Mouse (Mus musculus) Muller cell, postnatal 12 days (primary cell): ENCODE results near the gene Fam89b.
"Not testable (repeated sequence)": the region's sequence is repeated elsewhere in the genome, so short reads cannot be mapped to it uniquely, and the experiment has no call there.

Experiments used
- DNase-seq: peaks from one replicate; pipeline ENCODE4 v3.0.0-alpha.2; 2015; ENCODE audit errors: inconsistent ontology term

The Fam89b gene

GRCm38 (mm10) chr19:5711218-5711617 lies 18.2 kb downstream of the Fam89b start:
- peak; percentile 73 for DNase-seq

- DNase-seq, result no peak
These were observed 18.9 kb downstream of the Fam89b start for GRCm38 (mm10) chr19:5710581-5710980.

- no peak for DNase-seq
These were observed 19.4 kb downstream of the Fam89b start for GRCm38 (mm10) chr19:5710068-5710467.

GRCm38 (mm10) chr19:5704801-5705571 lies 24.5 kb downstream of the Fam89b start:
- DNase-seq, result no peak

DNA sequence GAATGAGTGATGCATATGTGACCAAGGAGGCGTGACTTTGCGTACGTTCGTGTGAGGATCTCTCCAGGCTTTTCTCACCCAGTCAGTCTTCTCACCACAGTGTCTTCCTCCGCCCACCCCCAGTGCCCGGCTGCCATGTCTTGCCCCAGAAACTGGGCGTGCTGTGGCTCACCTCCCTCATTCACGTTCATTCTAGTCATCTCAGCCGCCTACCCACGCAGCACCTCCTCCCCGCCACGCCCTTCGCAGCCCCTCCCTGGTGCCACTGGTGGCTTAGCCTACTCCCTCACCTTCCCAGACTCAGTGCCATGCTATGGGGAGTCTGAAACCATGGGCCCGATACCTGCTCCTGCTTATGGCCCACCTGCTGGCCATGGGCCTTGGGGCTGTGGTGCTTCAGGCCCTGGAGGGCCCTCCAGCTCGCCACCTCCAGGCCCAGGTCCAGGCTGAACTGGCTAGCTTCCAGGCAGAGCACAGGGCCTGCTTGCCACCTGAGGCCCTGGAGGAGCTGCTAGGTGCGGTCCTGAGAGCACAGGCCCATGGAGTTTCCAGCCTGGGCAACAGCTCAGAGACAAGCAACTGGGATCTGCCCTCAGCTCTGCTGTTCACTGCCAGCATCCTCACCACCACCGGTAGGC lies 25.2 kb downstream of the Fam89b start, which contains the start of gene Kcnk7:
Kcnk7 (plus strand) TSS at position 205 of the 638 bp plus-strand sequence.
- DNase-seq, result no peak

DNA sequence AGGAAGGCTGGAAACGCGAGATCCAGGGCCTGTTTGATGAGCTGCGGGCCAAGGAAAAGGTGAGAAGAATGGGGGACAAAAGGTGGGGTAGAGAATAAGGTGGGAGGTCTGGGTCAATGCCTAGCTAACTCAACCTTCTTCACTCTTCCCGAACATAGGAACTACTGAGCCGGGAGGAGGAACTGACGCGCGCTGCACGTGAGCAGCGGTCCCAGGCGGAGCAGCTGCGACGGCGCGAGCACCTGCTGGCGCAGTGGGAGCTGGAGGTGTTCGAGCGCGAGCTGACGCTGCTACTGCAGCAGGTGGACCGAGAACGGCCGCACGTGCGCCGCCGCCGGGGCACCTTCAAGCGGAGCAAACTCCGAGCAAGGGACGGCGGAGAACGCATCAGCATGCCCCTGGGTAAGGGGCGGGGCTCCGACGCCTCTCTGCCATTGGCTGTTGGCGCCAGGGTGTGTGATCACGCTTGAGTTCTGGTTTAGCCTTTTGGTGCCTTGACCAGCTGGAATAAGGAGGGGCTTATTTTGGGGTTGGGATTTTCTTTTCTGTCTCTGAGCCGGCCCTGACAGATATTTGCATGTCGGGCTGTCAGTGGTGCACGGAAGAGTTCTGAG lies 33.5 kb downstream of the Fam89b start:
- no peak for DNase-seq

DNA sequence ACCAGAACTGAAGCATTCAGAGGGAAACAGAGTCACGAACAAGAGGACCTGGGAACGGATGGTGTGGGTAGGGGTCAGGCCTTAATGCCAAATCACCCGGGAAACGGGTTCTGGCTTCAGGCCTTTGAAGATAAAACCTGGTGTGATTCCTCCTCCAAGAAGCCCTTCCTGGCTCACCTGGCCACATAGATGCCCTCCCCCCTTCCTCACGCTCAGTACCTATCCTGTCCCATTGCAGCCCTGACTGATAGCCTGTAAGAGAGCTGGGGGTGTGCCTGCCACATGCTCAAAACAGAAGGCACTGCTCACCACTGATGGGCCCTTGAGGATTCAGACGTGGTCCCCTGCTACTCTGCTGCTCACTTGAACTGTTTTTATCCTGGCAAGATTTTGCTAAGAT lies 35.7 kb downstream of the Fam89b start:
- DNase-seq, result no peak

DNA sequence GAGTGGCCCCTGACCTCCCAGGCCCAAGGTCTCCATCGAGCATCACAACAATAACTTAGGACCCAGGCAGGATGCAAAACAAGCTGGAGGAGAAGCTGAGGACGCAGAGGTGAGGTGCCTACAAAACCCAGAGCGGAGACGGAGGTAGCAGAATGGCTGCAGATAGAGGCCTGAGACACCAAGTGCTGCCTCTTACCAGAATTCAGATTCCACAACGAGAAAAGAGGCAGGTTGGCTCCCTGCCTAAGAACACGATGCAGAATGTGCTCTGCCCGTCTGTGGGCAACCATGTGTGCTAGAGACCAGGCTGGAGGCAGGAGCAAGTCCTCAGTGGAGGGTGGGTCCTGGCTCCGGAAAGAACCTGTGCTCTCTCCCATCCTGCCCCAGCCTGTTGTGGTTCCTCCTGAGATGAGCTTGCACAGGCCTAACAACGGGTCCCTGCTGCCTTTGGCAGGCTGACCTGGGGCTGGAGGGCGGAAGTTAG lies 36.5 kb downstream of the Fam89b start:
- peak; percentile 53 for DNase-seq

DNA sequence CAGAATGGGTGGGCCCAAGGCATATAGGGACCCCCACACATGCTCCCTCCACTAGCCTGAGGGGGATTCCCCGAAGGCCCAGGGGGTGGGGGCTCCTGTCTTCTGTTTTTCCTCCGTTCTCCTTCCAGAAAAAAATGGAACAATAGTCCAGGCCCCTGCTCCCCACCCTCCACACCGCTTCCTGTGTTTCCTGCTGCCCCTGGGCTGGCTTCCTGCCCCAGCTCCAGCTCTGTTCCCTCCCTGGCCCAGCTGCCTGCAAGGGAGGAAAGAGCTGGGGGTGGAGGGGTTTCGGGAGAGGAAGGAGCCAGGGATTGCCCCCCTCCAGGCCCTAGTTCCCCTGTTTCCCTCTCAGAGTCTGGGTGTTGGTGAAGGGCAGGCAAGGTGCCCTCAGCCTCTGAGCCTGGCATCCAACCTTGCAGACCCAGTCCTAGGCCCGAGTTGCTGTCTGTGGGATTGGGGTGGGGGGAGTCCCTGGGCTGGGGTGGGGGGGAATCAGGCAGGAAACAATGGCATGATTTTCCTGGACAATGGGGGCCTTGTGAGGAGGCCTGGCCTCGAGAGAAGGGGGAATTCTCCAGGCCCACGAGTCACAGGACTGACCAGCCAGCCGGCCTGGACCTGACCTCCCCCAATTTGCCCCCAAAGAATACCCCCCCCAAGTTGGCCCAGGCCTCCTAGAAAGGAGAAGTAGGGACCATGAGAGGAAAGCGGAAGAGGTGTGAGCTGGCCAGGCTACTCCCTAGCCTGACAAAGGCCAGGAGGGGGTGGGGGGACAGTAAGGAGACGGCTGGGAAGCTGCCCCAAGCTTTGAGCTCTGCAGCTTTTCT lies 37.2 kb downstream of the Fam89b start:
- DNase-seq, result peak; percentile 53

DNA sequence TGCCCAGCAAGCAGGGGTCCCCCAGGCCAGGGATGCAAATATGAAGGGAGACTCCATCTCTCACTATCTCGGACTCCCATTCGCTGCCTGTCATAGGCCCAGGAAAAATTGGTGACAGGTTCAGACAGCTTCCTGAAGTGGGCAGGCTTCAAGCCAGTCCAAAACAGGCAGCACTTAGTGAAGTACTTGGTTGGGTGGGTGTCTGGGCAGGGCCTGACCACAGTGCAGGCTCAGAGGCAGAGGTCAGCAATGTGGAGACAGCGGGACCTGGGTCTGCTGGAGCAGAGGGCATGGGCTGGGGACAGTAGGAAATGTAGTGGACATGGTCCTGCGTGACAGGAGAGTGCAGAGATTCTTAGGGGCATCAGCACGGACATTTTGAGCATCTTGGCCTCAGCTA lies 37.9 kb downstream of the Fam89b start:
- DNase-seq, result no peak

DNA sequence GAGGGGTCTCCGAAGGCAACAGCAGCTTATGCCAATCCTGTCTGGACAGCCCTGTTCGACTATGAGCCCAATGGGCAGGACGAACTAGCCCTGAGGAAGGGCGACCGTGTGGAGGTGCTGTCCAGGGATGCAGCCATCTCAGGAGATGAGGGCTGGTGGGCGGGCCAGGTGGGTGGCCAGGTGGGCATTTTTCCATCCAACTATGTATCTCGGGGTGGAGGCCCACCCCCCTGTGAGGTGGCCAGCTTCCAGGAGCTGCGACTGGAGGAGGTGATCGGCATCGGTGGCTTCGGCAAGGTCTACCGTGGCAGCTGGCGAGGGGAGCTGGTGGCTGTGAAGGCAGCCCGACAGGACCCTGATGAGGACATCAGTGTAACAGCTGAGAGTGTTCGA lies 39.1 kb downstream of the Fam89b start:
- no peak for DNase-seq

- peak; percentile 94 for DNase-seq
These were observed 39.7 kb downstream of the Fam89b start for GRCm38 (mm10) chr19:5689565-5690342.

GRCm38 (mm10) chr19:5689088-5689428 lies 40.4 kb downstream of the Fam89b start:
- no peak for DNase-seq

DNA sequence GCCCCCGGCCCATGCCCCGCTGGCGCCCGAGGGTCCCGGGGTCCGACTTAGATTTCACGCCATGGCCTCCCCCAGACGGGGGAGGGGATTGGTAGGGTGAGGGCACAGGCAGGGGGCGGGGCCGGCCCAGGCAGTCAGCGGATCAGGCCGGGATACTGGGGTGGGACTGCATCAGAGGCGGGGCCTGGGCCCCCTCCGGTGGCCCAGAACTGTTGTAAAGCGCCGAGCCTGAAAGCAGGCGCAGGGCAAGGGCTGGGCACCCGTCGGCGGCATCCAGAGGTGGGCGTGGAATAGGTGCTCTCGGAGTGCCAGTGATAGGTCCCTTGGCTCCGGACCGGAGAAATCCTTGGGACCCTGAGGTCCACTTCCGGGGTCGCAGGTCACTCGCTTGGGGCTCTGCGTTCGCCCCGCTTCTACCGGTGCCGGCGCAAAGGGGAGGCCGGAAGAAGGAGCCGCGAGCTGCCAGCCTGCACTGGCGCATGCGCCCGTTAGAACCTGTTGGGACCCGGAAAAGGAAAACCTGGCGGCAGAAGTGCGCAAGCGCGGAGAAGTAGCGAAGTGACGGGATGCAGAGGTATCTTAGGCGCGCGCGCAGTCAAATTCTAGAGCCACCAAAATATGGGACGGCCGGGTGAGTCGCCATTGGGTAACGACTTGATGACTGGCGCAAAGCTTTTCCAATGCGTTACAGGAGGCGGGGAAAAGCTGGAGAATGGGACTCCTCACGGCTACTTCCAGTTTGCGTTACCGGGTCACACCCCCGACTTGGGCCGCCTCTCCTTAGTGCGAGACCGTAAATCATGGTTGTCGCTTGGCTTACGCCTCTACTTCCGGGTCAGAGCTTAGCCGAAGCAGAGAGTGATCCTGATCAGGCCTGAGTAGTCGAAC lies 41.0 kb downstream of the Fam89b start, which contains the start of the genes Map3k11 and Pcnx3:
Map3k11 (plus strand) TSS at position 543 of the 888 bp plus-strand sequence.
Pcnx3 (minus strand) TSS at position 709 of the 888 bp plus-strand sequence.
- DNase-seq, result peak; percentile 98

GRCm38 (mm10) chr19:5687738-5688137 lies 41.7 kb downstream of the Fam89b start:
- DNase-seq, result no peak

- not testable (repeated sequence) for DNase-seq
These were observed 42.5 kb downstream of the Fam89b start for GRCm38 (mm10) chr19:5686954-5687353.

DNA sequence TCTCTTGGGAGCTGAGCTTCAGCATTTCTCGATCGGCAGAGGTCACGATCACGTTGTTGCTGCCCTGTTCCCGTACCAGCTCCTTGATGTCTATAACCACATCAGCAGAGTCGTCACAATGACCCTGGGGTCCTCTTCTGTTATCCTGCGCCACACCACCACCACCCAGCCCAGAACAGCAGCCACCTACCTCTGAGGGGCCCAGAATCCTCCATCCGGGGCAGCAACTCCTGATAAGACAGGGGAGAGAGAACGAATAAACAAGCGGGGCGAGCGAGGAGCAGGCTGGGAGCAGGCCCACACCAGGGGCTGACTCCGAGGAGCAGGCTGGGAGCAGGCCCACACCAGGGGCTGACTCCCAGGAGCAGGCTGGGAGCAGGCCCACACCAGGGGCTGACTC lies 43.0 kb downstream of the Fam89b start:
- DNase-seq, result no peak

- no peak for DNase-seq
These were observed 43.6 kb downstream of the Fam89b start for GRCm38 (mm10) chr19:5685861-5686260.

GRCm38 (mm10) chr19:5685431-5685830 lies 44.0 kb downstream of the Fam89b start:
- DNase-seq, result no peak

- no peak for DNase-seq
These were observed 44.5 kb downstream of the Fam89b start for GRCm38 (mm10) chr19:5684985-5685384.
